Mouse (Mus musculus) bone marrow, adult 2 months (tissue): Measurements from ENCODE around the gene Btf3l4.

Experiments
- CTCF ChIP-seq: fragments of 200-500 bp; IDR thresholded peaks from 2 replicates; pipeline ENCODE4 v1.5.1; 2011; ENCODE audit warnings: low read length, control low read depth; ENCODE audit not compliant: control insufficient read depth, insufficient read depth
- POLR2A ChIP-seq: fragments of 200-500 bp; IDR thresholded peaks from 2 replicates; pipeline ENCODE4 v1.6.1; 2011; ENCODE audit warnings: low read depth, mild to moderate bottlenecking, control low read depth, low read length, borderline replicate concordance; ENCODE audit not compliant: control insufficient read depth

GRCm38 (mm10) chr4:108835496-108835895, 2.1 kb upstream of the Btf3l4 start:
- TF ChIP-seq POLR2A, result no peak
- TF ChIP-seq CTCF, result no peak
